Mouse (Mus musculus): ENCODE data around the gene Aldh18a1. TPM values are rescaled to one million over a fixed set of nuclear protein-coding genes. Genes with fewer than 3 reads are reported as not detected.
"Not testable (repeated sequence)": the region's sequence is repeated elsewhere in the genome, so short reads cannot be mapped to it uniquely, and the experiment has no call there.

The Aldh18a1 gene
- 10 to 100 TPM in 1 of 2 experiments, 1 to 10 TPM in 1; 9.9 to 12.2 TPM for total RNA-seq (2021)
- long read RNA-seq, experiment 1, transcript Aldh18a1-201 (19 exons, 3,527 nt) = major isoform, 17 of 26 reads
- long read RNA-seq, experiment 1, partial matches to known transcripts = 0 of 26 reads
- long read RNA-seq, experiment 1, other reads (novel, unspliced or antisense) = 9 of 26 reads
- long read RNA-seq, experiment 2, transcript Aldh18a1-201 (19 exons, 3,527 nt) = major isoform, 12 of 23 reads
- long read RNA-seq, experiment 2, partial matches to known transcripts = 1 of 23 reads
- long read RNA-seq, experiment 2, other reads (novel, unspliced or antisense) = 6 of 23 reads

DNA sequence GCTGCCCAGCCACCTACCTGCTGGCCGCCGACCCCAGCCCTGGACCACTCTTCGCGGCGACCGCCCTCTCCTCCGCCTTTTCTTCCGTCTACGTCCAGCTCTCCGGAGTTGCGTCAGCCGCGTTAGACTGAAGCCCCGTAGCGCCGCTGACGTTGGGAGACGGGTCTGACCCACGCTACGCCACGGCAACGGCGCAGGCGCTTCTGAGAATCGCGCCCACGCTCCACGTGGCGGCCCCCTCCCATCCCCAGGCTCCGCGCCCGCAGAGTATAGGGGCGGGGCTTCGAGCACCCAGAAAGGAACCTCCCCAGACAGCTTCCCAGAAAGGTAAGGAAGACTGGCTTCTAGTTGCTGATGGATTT is at the start of gene Aldh18a1:
Aldh18a1 (minus strand) TSS at position 171 of the 362 bp plus-strand sequence.
- DNase-seq = peak; percentile 95 to 98
- intact Hi-C loops (cut with DNase I) = loop anchor here (10.0 kb wide), 1 partner anchor 247 kb away; the partner anchor contains the start of gene Ccnj

DNA sequence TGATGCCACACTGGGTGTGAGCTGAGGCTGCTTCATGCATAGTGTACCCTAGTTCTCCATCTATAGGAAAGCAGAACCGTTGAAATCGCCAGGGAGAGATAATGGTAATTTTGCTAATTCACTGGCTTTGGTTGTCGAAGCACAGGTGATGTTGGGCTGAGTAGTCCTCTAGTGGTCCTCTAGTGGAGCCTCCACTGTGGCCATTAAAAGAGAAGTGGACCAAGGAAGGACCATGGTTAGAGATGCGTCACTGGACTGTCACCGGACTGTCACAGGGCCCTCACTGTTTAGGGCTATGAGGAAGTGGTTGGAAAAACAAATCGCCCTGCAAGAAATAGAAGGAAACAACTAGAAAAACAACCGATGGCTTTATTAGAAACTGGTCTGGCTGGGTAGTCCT is 49.3 kb upstream of the Aldh18a1 start:
- no peak for DNase-seq
- intact Hi-C loops (cut with DNase I) = no loop called here

DNA sequence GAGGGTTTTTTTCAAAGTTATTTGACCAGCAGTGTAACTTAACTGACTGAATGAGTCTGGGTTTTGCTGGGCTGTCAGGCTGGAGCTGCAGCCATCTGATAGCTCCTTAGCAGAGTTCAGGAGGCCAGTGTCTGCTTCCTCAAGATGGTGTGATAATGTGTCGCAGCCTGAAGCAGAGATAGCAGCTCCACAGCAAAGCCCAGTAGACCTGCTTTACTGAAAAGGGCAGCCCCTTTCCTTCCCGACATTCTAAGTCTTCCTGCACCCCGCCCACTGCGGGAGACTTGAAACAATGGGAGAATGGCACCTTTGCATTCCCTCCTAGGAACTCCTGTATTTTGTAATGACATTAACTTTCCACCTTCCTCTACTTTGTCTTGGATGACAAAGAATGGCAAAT is 48.8 kb upstream of the Aldh18a1 start:
- intact Hi-C loops (cut with DNase I) = no loop called here

DNA sequence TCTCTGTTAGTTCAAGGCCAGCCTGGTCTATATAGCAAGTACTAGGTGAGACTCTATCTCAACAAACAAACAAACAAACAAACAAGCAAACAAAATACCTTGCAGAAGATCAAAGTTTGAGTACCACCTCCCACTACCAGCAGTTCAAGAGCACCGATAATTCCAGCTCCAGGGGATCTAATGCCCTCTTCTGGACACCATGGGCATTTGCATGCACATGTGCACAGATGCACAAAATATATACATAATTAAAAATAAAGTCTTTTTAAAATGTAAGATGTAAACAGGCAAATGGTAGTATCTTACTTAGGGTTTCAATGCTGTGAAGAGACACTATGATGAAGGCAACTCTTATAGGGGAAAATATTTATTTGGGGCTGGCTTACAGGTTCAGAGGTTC is 44.9 kb upstream of the Aldh18a1 start:
- no peak for DNase-seq
- intact Hi-C loops (cut with DNase I) = no loop called here

More for the DNA sequence above, 48.8 kb upstream of the Aldh18a1 start:
- DNase-seq = peak; percentile 25 to 42

DNA sequence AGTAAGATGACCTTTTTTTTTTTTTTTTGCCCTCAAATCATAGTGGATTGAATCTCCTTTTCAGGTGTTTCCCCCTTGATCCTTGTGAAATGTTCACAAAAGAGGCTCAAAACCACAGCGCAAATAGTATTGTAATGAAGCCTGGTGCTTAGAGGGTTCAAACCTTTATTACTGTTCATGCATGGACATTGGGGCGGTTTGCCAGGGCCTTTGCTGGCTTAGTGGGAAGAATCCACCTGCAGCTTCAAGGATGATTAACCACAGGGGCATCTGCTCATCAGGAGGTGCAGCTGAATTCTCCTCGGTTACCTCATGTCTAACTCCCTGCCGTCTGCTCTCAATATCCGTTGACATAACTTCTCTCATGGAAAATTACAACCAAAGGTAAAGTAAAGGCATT is 44.4 kb upstream of the Aldh18a1 start:
- no peak for DNase-seq
- intact Hi-C loops (cut with DNase I) = no loop called here

DNA sequence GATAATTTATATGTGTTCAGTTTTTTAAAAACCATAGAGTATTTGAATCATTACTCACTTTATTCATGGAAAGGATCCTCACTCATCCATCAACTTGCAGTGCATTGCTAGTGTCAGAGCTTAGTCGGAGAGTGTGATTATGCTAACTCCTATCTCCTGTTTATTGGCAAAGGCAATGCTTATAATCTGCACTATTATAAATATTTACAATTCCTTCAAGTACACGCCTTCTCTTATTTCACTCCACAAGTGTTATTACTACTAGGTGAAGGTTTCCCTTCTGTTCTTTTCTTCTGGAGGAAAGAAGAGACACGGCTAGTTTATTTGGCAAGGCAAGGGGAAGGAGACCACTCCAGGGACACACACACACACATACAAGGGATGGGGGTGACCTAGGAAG is 43.9 kb upstream of the Aldh18a1 start:
- DNase-seq = no peak
- intact Hi-C loops (cut with DNase I) = no loop called here

DNA sequence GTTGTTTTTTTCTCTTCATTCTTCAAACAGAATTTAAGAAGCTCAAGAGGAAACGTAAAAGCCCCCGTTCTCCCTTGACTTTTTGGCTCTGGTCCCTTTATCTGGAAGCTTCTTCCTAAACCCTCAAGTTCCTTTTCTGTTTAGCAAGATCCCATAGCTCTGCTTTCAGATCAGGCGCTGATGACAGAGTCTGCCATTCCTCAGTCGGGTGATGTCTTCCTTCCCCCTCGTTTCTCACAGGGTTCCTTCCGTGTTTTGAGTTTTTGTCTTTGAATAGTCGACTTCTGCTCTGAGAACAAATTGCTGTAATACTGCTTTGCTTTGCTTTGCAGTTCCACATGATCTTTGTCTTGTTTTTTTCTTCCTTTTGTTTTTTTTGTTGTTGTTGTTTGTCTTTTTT is 42.3 kb upstream of the Aldh18a1 start:
- intact Hi-C loops (cut with DNase I) = loop anchor here (1.0 kb wide), 1 partner anchor 17 kb away; no protein-coding TSS in a partner anchor
- no peak for DNase-seq

DNA sequence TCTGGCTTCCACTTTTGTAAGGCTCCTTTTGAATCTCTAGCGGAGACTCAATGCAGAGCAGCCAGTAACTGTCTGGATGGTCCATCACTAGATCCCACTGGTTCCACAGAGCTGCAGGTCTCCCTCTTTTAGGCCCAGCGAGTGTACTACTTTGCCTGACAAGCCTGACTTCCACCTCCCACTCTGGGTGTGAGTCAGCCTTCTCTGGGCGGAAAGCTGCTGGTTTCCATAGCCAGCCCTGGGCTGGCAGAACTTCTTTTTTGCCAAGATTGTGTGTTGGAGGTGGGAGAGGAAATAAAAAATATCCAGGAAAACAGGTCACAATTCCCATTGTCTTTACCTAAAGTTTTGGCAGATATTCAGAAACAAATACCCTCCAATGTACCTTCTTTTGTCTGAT is 41.8 kb upstream of the Aldh18a1 start:
- peak in 1 of 2 experiments; percentile 33 for DNase-seq
- intact Hi-C loops (cut with DNase I) = loop anchor here (1.0 kb wide), 1 partner anchor 17 kb away; no protein-coding TSS in a partner anchor

DNA sequence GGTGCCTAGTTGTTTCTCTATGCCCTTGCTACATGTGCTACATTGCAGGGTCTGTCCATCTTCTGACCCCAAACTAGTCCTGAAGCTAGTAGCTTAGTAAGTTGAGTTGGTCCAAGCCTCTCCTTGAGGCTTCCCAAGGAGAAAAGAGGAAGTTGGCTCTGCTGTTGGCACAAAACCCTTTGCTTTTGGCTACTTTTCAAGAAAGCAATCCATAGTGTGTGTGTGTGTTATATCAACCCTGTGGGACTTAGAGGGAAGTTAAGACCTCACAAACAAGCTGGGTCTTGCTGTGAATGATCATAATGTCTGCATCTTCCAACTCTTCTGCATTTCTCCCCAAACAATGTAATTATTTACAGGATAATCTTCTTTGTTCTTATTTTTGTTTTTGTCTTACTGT is 40.7 kb upstream of the Aldh18a1 start:
- DNase-seq = no peak
- intact Hi-C loops (cut with DNase I) = no loop called here

DNA sequence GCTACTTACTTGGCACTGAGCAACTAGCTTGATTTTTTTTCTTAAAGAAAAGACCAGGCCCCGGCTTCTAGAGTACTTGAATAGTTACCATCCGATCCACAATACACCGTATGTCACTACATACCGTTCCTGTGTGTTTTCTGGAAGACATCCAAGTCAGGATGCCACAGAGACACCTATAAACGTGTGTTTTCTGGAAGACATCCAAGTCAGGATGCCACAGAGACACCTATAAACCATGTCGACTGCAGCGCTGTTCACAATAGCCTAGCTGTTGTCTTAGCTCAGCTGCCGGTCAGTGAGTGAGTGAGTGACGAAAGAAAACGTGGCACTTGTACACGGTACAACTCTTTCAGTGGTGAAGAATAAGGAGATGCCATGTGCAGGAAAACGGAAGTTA is 37.7 kb upstream of the Aldh18a1 start:
- intact Hi-C loops (cut with DNase I) = no loop called here
- DNase-seq = no peak

DNA sequence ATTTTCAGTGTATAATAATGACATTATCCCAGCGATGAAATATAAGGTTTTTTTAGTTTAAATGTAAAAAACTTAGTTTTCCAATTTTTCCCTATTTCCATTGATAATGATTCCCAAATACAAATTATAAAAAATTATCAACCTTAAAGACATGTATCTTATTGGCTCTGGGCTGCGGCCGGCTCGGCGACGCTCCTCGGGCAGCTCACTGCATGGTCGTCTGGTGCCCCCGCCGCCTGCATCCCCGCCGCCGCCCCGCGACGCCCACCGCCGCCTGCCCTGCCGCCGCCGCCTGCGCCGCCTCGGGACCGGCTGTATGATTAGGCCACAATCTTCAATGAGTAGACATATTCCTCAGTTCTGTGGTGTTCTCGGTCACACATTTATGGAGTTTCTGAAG is 33.4 kb upstream of the Aldh18a1 start:
- DNase-seq; intact Hi-C loops (cut with DNase I): not testable (repeated sequence)

DNA sequence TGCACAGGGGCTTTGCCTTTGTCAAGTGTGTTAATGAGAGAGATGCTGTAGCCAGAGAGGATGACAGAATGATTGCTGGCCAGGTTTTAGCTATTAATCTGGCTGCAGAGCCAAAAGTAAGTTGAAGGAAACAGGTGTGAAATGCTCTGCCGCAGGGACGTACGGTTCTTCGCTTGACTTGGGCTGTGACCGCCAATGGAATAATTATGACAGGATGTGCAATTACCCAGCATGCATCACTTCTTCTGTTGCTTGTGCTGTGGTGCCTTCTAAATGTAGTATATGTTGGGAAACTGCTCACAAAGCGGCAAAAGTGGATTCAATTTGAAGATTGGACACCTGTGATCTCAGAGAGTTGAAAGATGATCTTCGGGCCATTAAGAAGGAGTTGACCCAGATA is 27.8 kb upstream of the Aldh18a1 start:
- intact Hi-C loops (cut with DNase I) = no loop called here

DNA sequence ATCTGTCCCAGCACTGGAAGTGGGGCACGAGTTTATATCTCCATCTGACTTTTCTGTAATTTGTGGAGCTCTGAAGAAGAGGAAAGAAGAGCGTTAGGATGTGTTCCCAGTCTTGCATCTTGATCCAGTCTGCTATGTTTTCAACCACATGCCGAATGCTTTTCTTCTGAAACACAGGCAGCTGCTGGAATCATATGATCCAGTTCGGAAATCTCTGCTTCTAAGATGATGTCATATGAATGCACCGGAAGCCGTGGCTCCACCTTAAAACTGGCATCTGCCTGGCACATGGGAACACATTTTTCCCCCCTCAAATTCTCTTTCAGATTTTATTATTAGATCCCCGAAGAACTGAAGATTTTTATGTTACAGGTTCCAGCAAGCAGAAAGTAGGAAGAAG is 26.5 kb upstream of the Aldh18a1 start:
- intact Hi-C loops (cut with DNase I) = loop anchor here (5.0 kb wide), 1 partner anchor 47 kb away; no protein-coding TSS in a partner anchor
- DNase-seq = no peak

More for the DNA sequence above, 27.8 kb upstream of the Aldh18a1 start:
- no peak for DNase-seq

DNA sequence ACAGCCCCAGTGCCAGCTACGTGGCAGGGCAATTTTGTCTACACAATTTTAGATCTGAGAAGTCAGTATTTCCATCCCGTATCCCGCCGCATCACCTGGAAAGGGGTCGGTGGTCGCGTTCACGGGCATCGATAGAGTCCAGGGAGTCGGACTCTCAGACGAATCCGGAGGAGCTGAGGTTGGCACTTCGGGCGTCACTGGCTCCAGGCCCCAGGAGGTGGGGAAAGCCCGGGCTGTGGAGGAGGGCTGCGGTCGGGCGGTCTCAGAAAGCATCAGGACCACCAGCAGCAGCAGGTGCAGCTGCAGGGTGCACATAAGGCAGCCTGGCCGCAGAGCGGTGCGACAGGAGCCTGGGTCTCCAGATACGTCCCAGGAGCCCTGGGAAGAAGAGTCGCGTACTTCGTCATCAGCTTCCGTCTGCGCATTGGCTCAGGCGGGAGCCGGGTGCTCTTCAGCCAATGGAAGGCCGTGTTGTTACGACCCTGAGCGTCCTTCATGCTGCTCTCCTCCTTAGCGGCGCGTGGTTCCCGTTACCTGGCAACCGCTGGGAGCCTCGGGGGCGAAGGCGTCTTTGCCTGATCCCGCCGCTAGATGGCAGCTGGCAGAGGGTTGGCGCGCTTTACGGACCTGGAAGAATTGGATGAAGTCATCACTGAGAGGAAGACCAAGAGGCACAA is 23.7 kb upstream of the Aldh18a1 start, which contains the start of the genes Tctn3 and Entpd1:
Tctn3 (minus strand) TSS at position 404 of the 677 bp plus-strand sequence.
Entpd1 (plus strand) TSS at position 537 of the 677 bp plus-strand sequence.
- DNase-seq = peak; percentile 96 to 98
- intact Hi-C loops (cut with DNase I) = loop anchor here (1.0 to 5.0 kb wide), 3 partner anchors 21 to 110 kb away; no protein-coding TSS in a partner anchor

DNA sequence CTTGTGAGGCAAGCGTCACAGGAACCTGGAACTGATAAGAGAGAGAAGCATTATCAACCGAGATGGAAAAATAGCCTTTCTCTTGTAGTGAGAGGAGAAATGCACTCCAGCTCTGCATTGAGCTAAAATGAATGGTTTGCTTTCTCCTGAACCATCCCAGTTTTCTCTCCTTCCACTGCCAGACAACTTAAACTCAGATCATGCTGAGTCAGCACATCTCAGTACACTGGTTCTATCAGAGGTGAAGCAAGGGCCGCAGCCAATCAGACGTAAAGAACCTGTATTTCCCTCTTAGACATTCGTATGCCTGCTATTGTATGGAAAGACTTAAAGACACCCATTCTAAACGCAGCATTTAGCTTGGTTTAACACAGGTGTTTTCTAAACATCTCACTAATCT is 19.4 kb upstream of the Aldh18a1 start:
- DNase-seq = no peak
- intact Hi-C loops (cut with DNase I) = no loop called here

DNA sequence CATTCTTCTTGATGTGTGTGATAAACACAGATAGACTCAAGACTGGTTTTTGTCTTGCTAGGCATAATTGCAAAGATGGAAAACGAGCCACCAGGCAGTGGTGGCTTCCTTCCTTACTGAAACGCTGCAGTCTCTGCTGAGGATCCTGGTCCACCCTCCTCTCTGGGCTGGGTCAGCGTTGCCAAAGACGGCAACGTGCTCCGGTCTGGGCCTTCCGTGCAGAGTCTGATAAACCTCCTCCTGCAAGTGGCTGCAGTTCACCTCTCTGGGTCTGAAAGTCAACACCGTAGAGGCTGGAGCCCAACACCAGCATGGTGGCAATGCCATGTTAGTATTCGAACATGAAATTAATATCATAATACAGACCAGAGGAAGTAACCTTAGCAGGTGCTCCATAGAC is 16.9 kb upstream of the Aldh18a1 start:
- intact Hi-C loops (cut with DNase I) = no loop called here
- DNase-seq = no peak

DNA sequence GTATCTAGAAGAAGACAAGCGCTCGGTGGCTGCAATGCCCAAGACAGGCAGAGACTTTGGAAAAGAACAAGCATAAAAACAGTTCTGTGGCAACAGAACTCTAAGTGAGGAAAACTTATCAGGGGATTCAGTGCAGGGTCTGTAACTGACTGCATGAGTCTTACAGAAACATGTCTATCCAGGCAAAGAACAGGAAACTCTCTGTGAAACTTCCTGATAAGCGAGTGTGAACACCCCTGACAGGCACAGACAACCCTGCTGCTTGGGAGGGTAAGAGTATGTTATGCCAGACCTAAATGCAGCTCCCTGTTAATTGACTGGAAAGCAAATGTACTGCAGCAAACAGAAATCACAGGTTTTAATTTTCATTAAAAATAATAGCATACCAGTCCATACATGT is 13.6 kb upstream of the Aldh18a1 start:
- no peak for DNase-seq
- intact Hi-C loops (cut with DNase I) = no loop called here

DNA sequence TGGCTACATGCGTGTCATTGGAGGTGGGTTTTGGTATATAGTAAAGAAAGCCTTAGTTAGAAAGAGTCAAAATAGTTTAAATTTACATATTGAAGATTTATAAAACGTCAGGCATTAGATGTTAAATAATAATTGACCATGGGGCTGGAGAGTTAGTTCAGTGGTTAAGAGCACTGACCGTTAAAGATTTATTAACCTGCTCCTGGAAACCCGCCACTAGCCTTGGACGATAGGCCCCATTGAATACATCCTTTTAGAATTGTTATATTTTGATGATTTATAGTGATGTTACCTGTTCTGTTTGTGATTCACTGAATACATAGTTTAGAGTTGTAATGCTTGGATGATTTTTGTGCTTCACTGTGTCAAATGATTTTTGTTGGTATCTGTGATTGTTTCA is 12.6 kb upstream of the Aldh18a1 start:
- DNase-seq; intact Hi-C loops (cut with DNase I): not testable (repeated sequence)

DNA sequence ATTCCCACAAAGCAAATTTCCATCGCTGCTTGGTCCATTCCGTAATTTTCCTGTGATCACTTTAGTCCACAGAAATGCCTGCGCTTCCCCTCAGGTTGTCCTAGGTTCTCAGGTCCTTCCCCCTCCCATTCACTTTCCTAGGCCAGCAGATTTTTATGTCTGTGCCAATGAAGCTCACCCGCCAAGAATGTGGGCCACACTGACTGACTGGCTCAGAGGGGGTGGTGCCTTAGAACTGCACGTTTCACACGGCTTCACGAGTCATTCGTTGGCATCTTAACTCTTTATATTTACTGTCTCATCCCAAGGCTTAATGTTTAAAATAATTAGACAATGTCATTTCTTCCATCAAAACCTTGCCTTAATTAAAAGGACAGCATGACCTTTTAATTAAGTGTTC is 7.6 kb upstream of the Aldh18a1 start:
- DNase-seq = peak; percentile 25 to 48
- intact Hi-C loops (cut with DNase I) = no loop called here

DNA sequence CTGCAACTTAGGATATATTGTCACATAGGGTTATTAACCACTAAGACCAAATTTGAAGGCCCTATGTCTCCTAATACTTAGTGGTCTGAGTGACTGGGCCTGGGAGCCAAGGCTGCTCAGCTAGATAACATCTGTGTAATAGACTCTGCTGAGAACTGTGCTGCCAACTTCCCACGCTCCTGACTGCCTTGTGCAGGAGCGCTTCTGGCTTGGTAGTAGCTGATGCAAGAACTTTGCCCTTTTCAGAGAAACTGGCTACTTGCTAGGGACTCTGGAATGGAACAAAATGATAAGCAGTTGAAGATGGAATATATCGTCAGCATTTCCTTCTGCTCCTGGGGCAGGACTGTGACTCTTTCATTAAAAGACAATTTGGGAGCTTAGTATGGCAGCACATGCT is 7.0 kb upstream of the Aldh18a1 start:
- intact Hi-C loops (cut with DNase I) = no loop called here

DNA sequence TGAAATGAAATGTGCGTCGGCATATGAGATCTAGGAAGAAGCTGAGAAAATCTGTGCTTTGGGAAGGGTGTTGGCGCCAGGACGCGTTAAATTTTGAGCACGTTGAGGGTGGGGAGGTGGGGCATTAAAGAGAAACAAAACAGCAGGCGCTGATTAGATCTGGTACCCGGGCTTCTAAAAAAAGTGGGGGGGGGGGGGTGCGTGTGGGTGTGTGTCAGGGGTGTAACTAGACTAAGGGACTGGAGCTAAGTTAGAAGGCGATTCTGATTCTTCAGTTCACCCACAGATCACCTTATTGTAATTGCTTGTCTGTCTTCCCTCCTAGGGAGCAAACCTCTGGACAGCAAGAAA is 1.2 kb upstream of the Aldh18a1 start:
- intact Hi-C loops (cut with DNase I) = loop anchor here (1.0 to 10.0 kb wide), 2 partner anchors 133 to 245 kb away; partner anchors contain the start of gene Ccnj
- DNase-seq = no peak

More for the DNA sequence above, 7.0 kb upstream of the Aldh18a1 start:
- DNase-seq = no peak

Measured in heart, postnatal 14 days (tissue).